Mouse (Mus musculus) adrenal gland, adult 8-10 months (tissue): ENCODE results near the gene Anp32e. TPM values are rescaled to one million over a fixed set of nuclear protein-coding genes. Genes with fewer than 3 reads are reported as not detected.

ENCODE experiments used
- total RNA-seq, 4 experiments: library from RNA; stranded (reverse); gene quantifications; 2 replicates each; pipeline ENCODE4 v1.2.4; 2022

The Anp32e gene
- total RNA-seq, 4 experiments from 2014 or later: 83.8 to 94.0 (median 88.4) TPM

Other genes starting within 250 kb of the Anp32e start
- gene Adamtsl4, start 241.3 kb upstream of the Anp32e start, total RNA-seq: 10 to 100 TPM in 1 of 4 experiments, 1 to 10 TPM in 3; 4.3 to 10.2 (median 6.4) TPM
- gene Ecm1, start 189.7 kb upstream of the Anp32e start, total RNA-seq: 100 to 1,000 TPM; 619 to 722 (median 665) TPM
- gene Tars2, start 169.0 kb upstream of the Anp32e start, total RNA-seq: 10 to 100 TPM; 62.2 to 74.5 (median 65.2) TPM
- gene Rprd2, start 110.4 kb upstream of the Anp32e start, total RNA-seq: 10 to 100 TPM; 57.2 to 70.5 (median 57.7) TPM
- 10 to 100 TPM; 27.8 to 43.0 (median 35.6) TPM for gene Prpf3, start 73.4 kb upstream of the Anp32e start, total RNA-seq
- gene Mrps21, start 57.7 kb upstream of the Anp32e start, total RNA-seq: 100 to 1,000 TPM; 192 to 303 (median 226) TPM
- 10 to 100 TPM in 1 of 4 experiments, 1 to 10 TPM in 3; 3.6 to 12.3 (median 5.9) TPM for gene Ciart, start 47.0 kb upstream of the Anp32e start, total RNA-seq
- 10 to 100 TPM in 1 of 4 experiments, 1 to 10 TPM in 3; 8.0 to 10.5 (median 8.8) TPM for gene BC028528, start 37.2 kb upstream of the Anp32e start, total RNA-seq
- gene Aph1a, start 35.3 kb upstream of the Anp32e start, total RNA-seq: 100 to 1,000 TPM; 114 to 155 (median 121) TPM
- 1 to 10 TPM in 1 of 4 experiments, under 1 TPM in 2, not detected in 1; 0.22 to 2.4 (median 0.55) TPM for gene Car14, start 24.6 kb upstream of the Anp32e start, total RNA-seq
- 10 to 100 TPM; 16.8 to 33.6 (median 28.7) TPM for gene Plekho1, start 66.8 kb downstream of the Anp32e start, total RNA-seq
- 10 to 100 TPM; 29.7 to 49.0 (median 34.9) TPM for gene Vps45, start 129.2 kb downstream of the Anp32e start, total RNA-seq
- 10 to 100 TPM; 37.8 to 55.2 (median 47.2) TPM for gene Otud7b, start 175.3 kb downstream of the Anp32e start, total RNA-seq
- 10 to 100 TPM; 14.7 to 70.7 (median 43.7) TPM for gene Mtmr11, start 232.8 kb downstream of the Anp32e start, total RNA-seq
- 10 to 100 TPM; 46.8 to 59.3 (median 50.8) TPM for gene Sf3b4, start 243.1 kb downstream of the Anp32e start, total RNA-seq